Mouse (Mus musculus) yolk sac, embryonic 10.5 days (tissue): ENCODE data around the gene Esyt1.
"Not testable (repeated sequence)": the region's sequence is repeated elsewhere in the genome, so short reads cannot be mapped to it uniquely, and the experiment has no call there.

Source experiments
- DNase-seq: peaks from one replicate; pipeline ENCODE4 v3.0.0-alpha.2; 2017; ENCODE audit warnings: low spot score

The Esyt1 gene

GRCm38 (mm10) chr10:128504641-128505370 is 20.9 kb downstream of the Esyt1 start:
- no peak for DNase-seq

- DNase-seq, result no peak
These were observed 21.7 kb downstream of the Esyt1 start for GRCm38 (mm10) chr10:128504012-128504411.

GRCm38 (mm10) chr10:128503532-128503931 is 22.1 kb downstream of the Esyt1 start:
- no peak for DNase-seq

GRCm38 (mm10) chr10:128502341-128502740 is 23.3 kb downstream of the Esyt1 start:
- DNase-seq, result peak; percentile 86

- DNase-seq, result peak; percentile 65
These were observed 26.5 kb downstream of the Esyt1 start for GRCm38 (mm10) chr10:128499116-128499671.

GRCm38 (mm10) chr10:128498590-128498989 is 27.1 kb downstream of the Esyt1 start, which contains the start of gene Myl6b:
Gene Myl6b (minus strand): TSS chr10:128498685.
- peak; percentile 98 for DNase-seq

- no peak for DNase-seq
These were observed 28.4 kb downstream of the Esyt1 start for GRCm38 (mm10) chr10:128497134-128497737.

GRCm38 (mm10) chr10:128496509-128497077 is 29.1 kb downstream of the Esyt1 start:
- DNase-seq, result no peak

GRCm38 (mm10) chr10:128495903-128496302 is 29.8 kb downstream of the Esyt1 start:
- DNase-seq, result no peak

GRCm38 (mm10) chr10:128495270-128495669 is 30.4 kb downstream of the Esyt1 start:
- DNase-seq, result no peak

- no peak for DNase-seq
These were observed 30.9 kb downstream of the Esyt1 start for GRCm38 (mm10) chr10:128494667-128495245.

GRCm38 (mm10) chr10:128493695-128494666 is 31.7 kb downstream of the Esyt1 start, which contains the start of gene Myl6:
Gene Myl6 (minus strand): TSS chr10:128494145.
- peak; percentile 98 for DNase-seq

GRCm38 (mm10) chr10:128493319-128493694 is 32.4 kb downstream of the Esyt1 start:
- DNase-seq, result no peak

GRCm38 (mm10) chr10:128492633-128493311 is 32.9 kb downstream of the Esyt1 start:
- peak; percentile 84 for DNase-seq

GRCm38 (mm10) chr10:128492051-128492450 is 33.6 kb downstream of the Esyt1 start:
- DNase-seq, result not testable (repeated sequence)

GRCm38 (mm10) chr10:128491495-128491894 is 34.2 kb downstream of the Esyt1 start:
- DNase-seq, result peak; percentile 41

GRCm38 (mm10) chr10:128490912-128491311 is 34.8 kb downstream of the Esyt1 start:
- DNase-seq, result no peak

GRCm38 (mm10) chr10:128490232-128490631 is 35.4 kb downstream of the Esyt1 start:
- peak; percentile 51 for DNase-seq

- no peak for DNase-seq
These were observed 35.9 kb downstream of the Esyt1 start for GRCm38 (mm10) chr10:128489785-128490184.

GRCm38 (mm10) chr10:128489380-128489779 is 36.3 kb downstream of the Esyt1 start:
- DNase-seq, result peak; percentile 31

GRCm38 (mm10) chr10:128488776-128489175 is 36.9 kb downstream of the Esyt1 start:
- DNase-seq, result no peak
